Mouse (Mus musculus) heart, embryonic 10.5 days (tissue): ENCODE data around the gene Sfxn5. TPM values are rescaled to one million over a fixed set of nuclear protein-coding genes. Genes with fewer than 3 reads are reported as not detected.

ENCODE experiments used
- DNase-seq: peaks from one replicate; pipeline ENCODE4 v3.0.0-alpha.2; 2017; ENCODE audit warnings: low spot score
- H3K27ac ChIP-seq: fragments of 300-500 bp; sonication (generic); 2 replicates; pipeline ENCODE4 v1.5.1; 2016; ENCODE audit warnings: mild to moderate bottlenecking
- H3K27me3 ChIP-seq: fragments of 300-500 bp; sonication (generic); 2 replicates; pipeline ENCODE4 v1.6.1; 2016; ENCODE audit warnings: mild to moderate bottlenecking; ENCODE audit not compliant: poor library complexity, insufficient read depth, severe bottlenecking
- H3K36me3 ChIP-seq: fragments of 300-500 bp; sonication (generic); 2 replicates; pipeline ENCODE4 v1.6.1; 2016; ENCODE audit warnings: mild to moderate bottlenecking, moderate library complexity
- H3K4me1 ChIP-seq: fragments of 300-500 bp; sonication (generic); 2 replicates; pipeline ENCODE4 v1.6.1; 2016; ENCODE audit warnings: mild to moderate bottlenecking
- H3K4me3 ChIP-seq: fragments of 300-500 bp; sonication (generic); 2 replicates; pipeline ENCODE4 v1.5.1; 2016; ENCODE audit warnings: mild to moderate bottlenecking, moderate library complexity
- H3K9me3 ChIP-seq: fragments of 300-500 bp; sonication (generic); 2 replicates; pipeline ENCODE4 v1.6.1; 2016; ENCODE audit warnings: mild to moderate bottlenecking, moderate library complexity
- WGBS: fragments of 180-500 bp; shearing (Covaris S2); methylation state at CpG from one replicate; pipeline ENCODE4 v1.1.7; 2016; 5-methylcytosine and 5-hydroxymethylcytosine counted together
- polyA plus RNA-seq: library from polyadenylated mRNA; unstranded; fragments of >200 nt; fragmentation: Nextera tagmentation; extraction: Ambion mirVana; gene quantifications from 2 replicates; pipeline ENCODE4 v1.2.1, GENCODE M21; 2016

Gene Sfxn5
- polyA plus RNA-seq, 1 experiment from 2014 or later = 5.8 TPM

DNA sequence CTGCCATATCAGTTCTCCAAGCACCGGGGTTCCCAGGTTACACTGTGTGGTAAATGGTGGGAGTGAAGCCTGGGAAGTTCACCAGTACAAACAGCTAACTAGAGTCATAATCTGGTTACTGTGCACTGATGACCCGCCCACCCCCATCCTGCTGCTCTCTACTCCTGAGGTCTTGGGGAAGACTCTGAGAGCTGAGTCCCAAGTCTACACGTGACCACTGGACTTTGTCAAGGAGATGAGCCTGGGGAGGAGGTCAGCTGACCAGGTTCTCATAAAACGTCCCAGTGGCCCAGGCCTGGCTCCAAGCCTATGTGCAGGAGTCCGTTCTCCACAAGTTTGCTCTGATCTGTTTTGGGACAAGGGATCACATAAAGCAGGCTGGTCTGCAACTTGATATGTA is 27.1 kb upstream of the Sfxn5 start:
- 80% methylated on average over 5 of the region's 5 CpGs for WGBS
- no peaks in the 10 kb centered on the region for H3K9me3 ChIP-seq
- H3K27ac ChIP-seq = peak overlapping the region; percentile 47; the same call in 1 of the 2 replicates
- DNase-seq = no peak
- H3K36me3 ChIP-seq = no peaks in the 10 kb centered on the region
- no peaks in the 10 kb centered on the region for H3K27me3 ChIP-seq
- no peak overlapping the region for H3K4me3 ChIP-seq
- H3K4me1 ChIP-seq = peaks cover 51% of the 10 kb centered on the region

DNA sequence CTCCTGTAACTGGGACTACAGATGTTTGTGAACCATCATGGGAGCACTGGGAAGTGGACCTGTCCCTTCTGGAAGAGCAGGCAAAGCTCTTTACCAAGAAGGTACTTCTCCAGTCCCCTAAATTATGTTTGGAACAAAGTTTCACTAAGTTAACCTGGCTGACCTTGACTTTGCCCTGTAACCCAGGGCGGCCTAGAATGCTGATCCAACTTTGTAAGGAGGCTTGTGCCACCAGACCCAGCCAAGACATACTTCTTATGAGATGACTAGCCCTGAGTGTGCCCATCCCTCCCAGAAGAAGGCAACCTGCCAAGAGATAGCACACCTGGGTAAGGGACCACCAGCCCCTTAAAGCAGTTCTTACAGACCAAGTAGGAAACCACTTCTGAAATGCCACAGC is 25.7 kb upstream of the Sfxn5 start:
- Histone ChIP-seq H3K4me1 (peaks cover 38% of the 10 kb centered on the region), H3K27ac (no peak overlapping the region), H3K36me3 (no peaks in the 10 kb centered on the region), H3K27me3 (no peaks in the 10 kb centered on the region), H3K9me3 (no peaks in the 10 kb centered on the region), H3K4me3 (no peak overlapping the region)
- no peak for DNase-seq
- 91% methylated on average over 1 of the region's 1 CpGs for WGBS

DNA sequence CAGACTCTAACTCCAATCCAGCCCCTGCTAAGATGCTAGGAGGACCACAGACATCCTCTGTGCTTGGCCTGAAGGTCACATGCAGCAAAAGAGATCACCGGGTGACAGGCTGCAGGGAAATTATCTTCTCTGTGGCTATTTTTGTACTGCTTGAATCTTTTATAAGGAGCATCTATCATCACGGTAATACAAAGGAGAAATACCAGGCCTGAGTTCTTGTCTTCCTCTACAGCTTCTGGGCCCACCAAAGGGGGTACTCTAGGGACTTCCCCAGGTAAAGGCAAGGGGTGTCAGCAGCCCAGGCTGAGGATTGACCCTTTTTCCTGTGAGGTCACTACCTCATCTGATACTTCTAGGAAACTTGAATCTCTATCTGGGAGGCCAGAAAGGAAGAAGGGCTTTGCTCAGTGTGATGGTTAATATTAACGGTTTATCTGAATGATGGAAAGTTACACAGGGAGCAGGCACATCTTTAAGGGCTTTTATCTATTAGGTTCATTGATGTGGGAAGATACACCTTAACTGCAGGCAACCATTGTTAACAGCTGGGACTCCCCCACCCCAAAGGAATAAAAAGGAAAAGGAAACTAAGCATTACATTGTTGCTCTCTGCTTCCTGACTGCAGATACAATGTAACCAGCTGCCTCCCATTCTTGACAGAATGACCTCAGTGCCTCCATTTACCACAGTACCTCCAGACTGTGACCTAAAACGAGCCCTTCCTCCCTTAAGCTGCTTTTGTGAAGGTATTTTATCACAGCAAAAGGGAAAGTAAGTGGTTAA is 23.7 kb upstream of the Sfxn5 start:
- peak overlapping the region; percentile 81 for H3K27ac ChIP-seq
- WGBS = 42% methylated on average over 4 of the region's 4 CpGs
- no peaks in the 10 kb centered on the region for H3K9me3 ChIP-seq

DNA sequence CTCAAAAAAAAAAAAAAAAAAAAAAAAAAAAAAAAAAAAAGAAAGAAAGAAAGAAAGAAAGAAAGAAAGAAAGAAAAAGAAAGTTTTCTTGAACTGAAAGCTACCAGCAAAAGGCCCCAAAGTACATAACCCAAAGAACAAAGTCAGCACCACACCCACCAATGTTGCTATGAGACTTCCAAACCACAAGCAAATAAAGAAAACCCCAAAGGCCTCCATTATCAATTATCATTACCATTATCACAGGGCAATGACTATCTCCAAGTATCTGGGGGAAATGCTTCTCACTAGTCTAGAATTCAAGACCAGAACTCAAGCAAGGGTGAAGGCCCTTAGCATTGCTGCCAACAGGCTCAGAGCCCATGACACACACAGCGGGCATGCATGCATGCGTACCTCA is 22.5 kb upstream of the Sfxn5 start:
- Histone ChIP-seq H3K27me3 (no peaks in the 10 kb centered on the region), H3K4me1 (peaks cover 25% of the 10 kb centered on the region), H3K27ac (peak overlapping the region; percentile 81), H3K4me3 (no peak overlapping the region), H3K36me3 (no peaks in the 10 kb centered on the region), H3K9me3 (no peaks in the 10 kb centered on the region)
- no peak for DNase-seq
- WGBS = 90% methylated on average over 2 of the region's 2 CpGs

More for the DNA sequence above, 23.7 kb upstream of the Sfxn5 start:
- Histone ChIP-seq H3K4me1 (peaks cover 35% of the 10 kb centered on the region), H3K36me3 (no peaks in the 10 kb centered on the region), H3K27me3 (no peaks in the 10 kb centered on the region), H3K4me3 (0 out of 2 replicates have a peak overlapping the region, but pooled peaks have one; percentile 1)
- DNase-seq = no peak

DNA sequence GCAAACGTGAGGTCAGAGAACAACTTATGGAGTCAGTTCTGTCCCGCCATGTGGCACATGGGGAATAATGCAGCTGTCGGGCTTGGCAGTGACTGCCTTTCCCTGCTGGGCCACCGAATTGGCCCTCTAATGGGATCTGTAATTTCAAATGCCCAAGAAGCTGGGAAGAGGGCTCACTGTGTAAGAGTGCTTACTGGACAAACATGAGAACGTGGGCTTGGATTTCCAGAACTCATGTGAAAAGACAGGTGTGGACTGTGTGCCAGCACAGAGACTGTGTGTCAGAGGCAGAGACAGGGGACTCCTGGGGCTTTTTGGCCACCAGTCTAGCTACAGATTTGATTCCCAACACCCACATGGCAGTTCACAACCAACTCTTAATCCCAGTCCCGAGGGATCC is 21.5 kb upstream of the Sfxn5 start:
- WGBS = 75% methylated on average over 6 of the region's 6 CpGs
- Histone ChIP-seq H3K27me3 (no peaks in the 10 kb centered on the region), H3K4me3 (no peak overlapping the region), H3K4me1 (peaks cover 24% of the 10 kb centered on the region), H3K27ac (no peak overlapping the region), H3K9me3 (no peaks in the 10 kb centered on the region), H3K36me3 (no peaks in the 10 kb centered on the region)
- DNase-seq = no peak

DNA sequence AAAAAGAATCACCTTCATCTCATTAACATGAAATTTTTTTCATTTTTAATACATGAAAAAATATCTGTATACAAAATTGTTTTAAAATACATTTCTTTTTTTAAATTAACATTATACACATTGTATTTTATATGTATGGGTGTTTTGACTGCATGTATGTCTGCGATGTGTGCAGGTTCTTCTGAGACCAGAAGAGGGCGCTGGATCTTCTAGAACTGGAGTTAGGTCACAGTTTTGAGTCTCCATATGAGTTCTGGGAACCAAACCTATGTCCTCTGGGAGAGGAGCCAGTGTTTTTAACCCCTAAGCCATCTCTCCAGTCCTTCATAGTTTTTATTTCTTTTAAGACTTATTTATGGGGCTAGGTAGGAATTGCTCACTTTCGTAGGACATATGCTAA is 20.5 kb upstream of the Sfxn5 start:
- no peak overlapping the region for H3K27ac ChIP-seq
- DNase-seq = no peak

DNA sequence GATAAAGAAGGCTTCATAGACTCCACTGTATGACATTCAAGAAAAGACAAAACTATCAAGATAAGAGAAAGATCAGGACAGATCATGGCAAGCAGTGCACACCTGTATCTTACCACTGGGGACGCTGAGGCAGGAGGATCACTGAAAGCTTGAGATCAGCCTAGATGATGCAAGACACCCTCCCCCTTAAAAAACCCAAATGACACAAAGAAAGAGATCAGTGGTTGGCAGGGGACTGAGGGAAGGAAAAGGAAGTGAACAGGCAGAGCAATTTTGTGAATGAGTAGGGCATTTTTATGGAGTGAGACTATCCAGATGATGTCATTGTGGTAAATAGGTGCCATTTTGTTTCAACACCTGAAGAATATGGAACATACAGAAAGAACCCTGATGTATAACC is 16.9 kb upstream of the Sfxn5 start:
- 90% methylated on average over 1 of the region's 1 CpGs for WGBS
- DNase-seq = no peak
- Histone ChIP-seq H3K36me3 (peaks cover 12% of the 10 kb centered on the region; the same call in 1 of the 2 replicates), H3K9me3 (no peaks in the 10 kb centered on the region), H3K27ac (no peak overlapping the region), H3K27me3 (peaks cover 26% of the 10 kb centered on the region), H3K4me1 (peaks cover 9% of the 10 kb centered on the region; the same call in 1 of the 2 replicates), H3K4me3 (no peak overlapping the region)

More for the DNA sequence above, 20.5 kb upstream of the Sfxn5 start:
- 58% methylated on average over 3 of the region's 3 CpGs for WGBS
- Histone ChIP-seq H3K27me3 (no peaks in the 10 kb centered on the region), H3K4me1 (peaks cover 27% of the 10 kb centered on the region), H3K9me3 (no peaks in the 10 kb centered on the region), H3K36me3 (no peaks in the 10 kb centered on the region), H3K4me3 (no peak overlapping the region)

DNA sequence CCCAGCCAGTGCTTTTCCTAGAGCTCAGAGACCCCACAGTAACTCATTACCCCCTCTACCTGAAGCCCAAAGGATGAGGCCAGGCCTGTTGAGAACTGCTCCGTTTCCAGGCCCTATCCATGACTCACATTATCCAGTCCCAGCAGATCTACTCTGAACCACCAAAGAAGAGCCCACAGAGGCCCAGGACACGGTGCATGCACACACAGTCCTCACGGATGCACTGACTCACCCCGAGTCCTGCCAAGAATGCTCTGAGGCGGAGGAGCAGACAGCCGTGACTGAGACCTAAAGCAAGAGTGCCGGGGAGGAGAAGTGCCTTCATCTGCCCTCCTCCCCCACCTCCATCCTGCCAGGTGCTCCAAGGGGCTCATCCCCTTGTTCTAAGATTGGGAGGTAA is 16.0 kb upstream of the Sfxn5 start:
- no peak for DNase-seq
- Histone ChIP-seq H3K4me3 (no peak overlapping the region), H3K36me3 (peaks cover 12% of the 10 kb centered on the region; the same call in 1 of the 2 replicates), H3K9me3 (no peaks in the 10 kb centered on the region), H3K27ac (no peak overlapping the region), H3K4me1 (peaks cover 9% of the 10 kb centered on the region; the same call in 1 of the 2 replicates), H3K27me3 (peaks cover 35% of the 10 kb centered on the region)
- WGBS = 68% methylated on average over 7 of the region's 7 CpGs

DNA sequence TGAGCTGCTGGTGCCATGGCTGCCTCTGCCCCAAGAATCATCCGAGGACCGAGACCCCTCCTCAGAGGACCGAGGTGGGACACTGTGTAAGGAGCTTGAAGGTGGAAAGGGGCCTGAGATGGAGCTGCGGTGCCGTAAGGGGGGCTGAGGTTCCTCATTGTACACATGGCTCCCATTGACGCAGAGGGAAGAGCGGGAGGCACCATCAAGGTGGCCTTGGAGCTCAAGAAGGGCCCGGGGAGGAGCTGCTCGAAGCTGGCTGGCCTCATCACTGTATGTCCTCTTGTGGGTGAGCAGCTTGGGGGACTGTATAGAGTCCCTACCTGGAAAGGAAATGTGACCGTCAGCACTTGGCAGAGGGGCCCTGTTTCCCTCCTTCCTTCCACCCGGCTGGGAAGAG is 14.9 kb upstream of the Sfxn5 start:
- peak overlapping the region; percentile 26; the same call in 1 of the 2 replicates for H3K27ac ChIP-seq
- H3K9me3 ChIP-seq = no peaks in the 10 kb centered on the region
- H3K36me3 ChIP-seq = peaks cover 12% of the 10 kb centered on the region; the same call in 1 of the 2 replicates
- peaks cover 9% of the 10 kb centered on the region; the same call in 1 of the 2 replicates for H3K4me1 ChIP-seq
- H3K27me3 ChIP-seq = peaks cover 46% of the 10 kb centered on the region
- no peak for DNase-seq
- H3K4me3 ChIP-seq = no peak overlapping the region
- 83% methylated on average over 11 of the region's 11 CpGs for WGBS

DNA sequence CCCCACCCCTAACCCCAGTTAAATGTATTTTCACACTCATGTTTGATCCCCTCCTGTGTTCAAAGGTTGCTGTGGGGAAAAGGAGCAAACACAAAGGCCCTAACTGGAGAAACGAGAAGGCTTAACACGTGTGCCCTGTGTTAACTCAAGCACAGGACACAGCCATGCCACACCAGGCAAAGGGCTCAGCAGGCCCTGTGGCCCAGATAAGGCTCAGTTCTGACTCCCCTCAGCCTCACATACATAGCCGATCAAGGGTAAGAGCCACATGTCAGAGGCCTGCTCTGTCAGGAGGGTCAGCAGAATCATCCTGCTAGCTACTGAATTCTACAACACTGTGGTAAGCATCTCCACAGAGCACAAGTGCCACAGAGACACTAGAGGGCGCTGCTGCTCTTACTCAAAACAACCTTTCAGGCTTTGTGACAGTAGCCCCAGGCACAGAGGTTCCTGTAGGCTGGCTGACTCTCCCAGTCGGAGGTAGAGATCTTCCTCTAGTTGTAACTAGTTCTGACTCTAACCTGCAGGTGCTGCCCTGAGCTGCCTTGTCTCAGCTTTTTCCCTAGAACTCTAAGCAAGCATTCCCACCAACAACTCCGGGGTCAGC is 12.9 kb upstream of the Sfxn5 start:
- H3K4me3 ChIP-seq = no peak overlapping the region
- H3K4me1 ChIP-seq = peaks cover 9% of the 10 kb centered on the region; the same call in 1 of the 2 replicates
- H3K27ac ChIP-seq = no peak overlapping the region
- peaks cover 66% of the 10 kb centered on the region for H3K27me3 ChIP-seq
- peak; percentile 89 for DNase-seq
- 41% methylated on average over 6 of the region's 6 CpGs for WGBS
- peaks cover 22% of the 10 kb centered on the region; the same call in 1 of the 2 replicates for H3K36me3 ChIP-seq
- H3K9me3 ChIP-seq = no peaks in the 10 kb centered on the region

DNA sequence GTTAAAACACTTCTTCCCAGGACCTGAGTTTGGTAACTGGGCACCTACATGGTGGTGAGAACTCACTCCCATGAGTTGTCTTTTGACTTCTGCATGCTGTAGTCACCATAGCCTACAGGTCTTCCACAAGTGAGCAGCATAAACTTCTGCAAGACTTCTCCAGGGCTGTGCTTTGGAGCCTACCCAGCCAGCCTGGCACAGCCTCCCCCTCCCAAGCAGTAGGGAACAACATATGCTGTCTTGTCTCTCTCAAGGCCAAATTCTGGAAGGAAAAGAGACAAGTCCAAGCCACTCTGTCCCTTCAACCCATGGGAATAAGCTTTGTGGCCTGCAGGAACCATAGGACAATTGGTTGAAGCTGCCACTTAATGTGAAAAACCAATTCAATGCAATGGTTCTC is 11.7 kb upstream of the Sfxn5 start:
- peaks cover 28% of the 10 kb centered on the region; the same call in 1 of the 2 replicates for H3K36me3 ChIP-seq
- no peaks in the 10 kb centered on the region for H3K9me3 ChIP-seq
- H3K4me1 ChIP-seq = peaks cover 9% of the 10 kb centered on the region; the same call in 1 of the 2 replicates
- H3K4me3 ChIP-seq = no peak overlapping the region
- DNase-seq = no peak
- H3K27ac ChIP-seq = no peak overlapping the region
- peaks cover 78% of the 10 kb centered on the region for H3K27me3 ChIP-seq

DNA sequence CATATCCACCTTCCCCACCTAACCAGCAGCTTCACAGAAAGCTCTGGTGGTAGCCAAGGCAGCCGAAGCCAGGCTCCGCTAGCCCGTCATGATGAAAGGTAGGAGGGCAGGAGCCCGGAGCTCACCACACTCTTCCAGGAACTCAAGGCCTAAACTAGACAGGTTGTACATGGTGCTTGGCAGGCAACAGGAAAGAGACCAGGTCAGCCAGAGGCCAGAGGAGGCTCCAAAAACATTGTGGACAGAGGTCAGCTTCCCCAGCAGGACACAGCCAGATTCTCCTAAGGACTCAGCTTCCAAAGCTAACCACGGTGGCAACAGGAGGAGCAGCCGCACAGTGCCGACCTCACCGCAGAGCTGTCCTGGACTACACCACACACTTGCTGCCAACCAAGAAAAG is 9.8 kb upstream of the Sfxn5 start:
- no peaks in the 10 kb centered on the region for H3K4me1 ChIP-seq

DNA sequence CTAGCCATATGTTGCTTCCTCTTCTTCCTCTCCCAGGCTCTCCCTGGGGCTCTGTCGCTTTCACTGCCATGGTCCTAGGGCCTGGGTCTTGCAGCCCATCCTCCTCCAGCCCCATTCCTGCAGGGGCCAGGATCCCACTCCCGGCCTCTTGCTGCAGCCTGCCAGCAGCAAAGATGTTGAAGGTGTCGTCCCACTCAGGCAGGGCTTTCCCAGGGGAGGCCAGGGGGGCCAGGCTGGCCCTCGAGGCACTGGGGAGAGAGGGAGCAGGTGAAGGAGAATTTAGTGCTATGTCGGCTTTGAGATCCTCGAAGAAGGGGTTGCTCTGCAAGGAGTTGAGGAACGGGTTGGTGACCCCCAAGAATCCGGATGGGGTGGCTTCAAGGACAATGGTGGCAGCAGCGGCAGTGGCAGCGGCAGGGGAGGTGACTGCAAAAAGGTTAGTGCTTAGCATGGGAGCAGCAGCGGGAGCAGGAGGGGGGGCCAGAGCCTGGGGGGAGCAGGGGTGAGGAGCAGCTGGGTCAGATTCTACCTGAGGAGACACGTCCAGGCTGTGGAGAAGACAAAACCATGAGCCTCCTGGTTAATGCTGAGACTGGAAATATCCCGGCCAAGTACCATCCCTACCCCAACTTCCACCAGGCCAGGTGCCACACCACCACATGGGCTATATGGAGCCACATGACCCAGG is 8.7 kb upstream of the Sfxn5 start:
- no peak for DNase-seq
- Histone ChIP-seq H3K4me3 (no peak overlapping the region), H3K27ac (no peak overlapping the region), H3K36me3 (peaks cover 21% of the 10 kb centered on the region; the same call in 1 of the 2 replicates), H3K4me1 (no peaks in the 10 kb centered on the region), H3K27me3 (peaks cover 84% of the 10 kb centered on the region), H3K9me3 (no peaks in the 10 kb centered on the region)
- 63% methylated on average over 13 of the region's 13 CpGs for WGBS

More for the DNA sequence above, 9.8 kb upstream of the Sfxn5 start:
- Histone ChIP-seq H3K27ac (no peak overlapping the region), H3K9me3 (no peaks in the 10 kb centered on the region), H3K4me3 (no peak overlapping the region), H3K36me3 (peaks cover 23% of the 10 kb centered on the region; the same call in 1 of the 2 replicates), H3K27me3 (peaks cover 83% of the 10 kb centered on the region)
- WGBS = 88% methylated on average over 8 of the region's 8 CpGs
- DNase-seq = no peak
